Mouse (Mus musculus) stomach, embryonic 16.5 days (tissue): ENCODE results near the gene Irak3. TPM values are rescaled to one million over a fixed set of nuclear protein-coding genes. Genes with fewer than 3 reads are reported as not detected.

Experiments used
- ATAC-seq: fragments of 200-750 bp; cut with Nextera tagmentation; 2 replicates; pipeline ENCODE4 v1.8.0; 2017; ENCODE audit warnings: moderate number of reproducible peaks, moderate TSS enrichment; ENCODE audit not compliant: insufficient read depth, low FRiP score
- H3K27ac ChIP-seq: fragments of 300-500 bp; sonication (generic); 2 replicates; pipeline ENCODE4 v1.5.1; 2014; ENCODE audit warnings: low read length
- H3K27me3 ChIP-seq: fragments of 300-500 bp; sonication (generic); 2 replicates; pipeline ENCODE4 v1.6.1; 2014; ENCODE audit warnings: low read length, control low read depth, mixed read lengths; ENCODE audit not compliant: control insufficient read depth, insufficient read depth
- H3K36me3 ChIP-seq: fragments of 300-500 bp; sonication (generic); 2 replicates; pipeline ENCODE4 v1.6.1; 2014; ENCODE audit warnings: low read length; ENCODE audit not compliant: control insufficient read depth, insufficient read depth
- H3K4me1 ChIP-seq: fragments of 300-500 bp; sonication (generic); 2 replicates; pipeline ENCODE4 v1.6.1; 2014; ENCODE audit warnings: low read length, control low read depth, mixed read lengths; ENCODE audit not compliant: control insufficient read depth, insufficient read depth
- H3K4me2 ChIP-seq: fragments of 300-500 bp; sonication (generic); 2 replicates; pipeline ENCODE4 v1.6.1; 2014; ENCODE audit warnings: low read depth, low read length, mixed read lengths
- H3K4me3 ChIP-seq: fragments of 300-500 bp; sonication (generic); replicated peaks from 2 replicates; pipeline ENCODE4 v1.5.1; 2014; ENCODE audit warnings: mild to moderate bottlenecking, low read length
- H3K9ac ChIP-seq: fragments of 300-500 bp; sonication (generic); 2 replicates; pipeline ENCODE4 v1.6.1; 2014; ENCODE audit warnings: low read length
- H3K9me3 ChIP-seq: fragments of 300-500 bp; sonication (generic); replicated peaks from 2 replicates; pipeline ENCODE4 v1.6.1; 2016; ENCODE audit warnings: low read length, control low read depth; ENCODE audit not compliant: control insufficient read depth
- WGBS: fragments of 180-500 bp; shearing (Covaris S2); extraction: QIAGEN DNeasy Blood & Tissue Kit; methylation state at CpG from one replicate; pipeline ENCODE4 v1.1.7; 2014; 5-methylcytosine and 5-hydroxymethylcytosine counted together
- polyA plus RNA-seq: library from polyadenylated mRNA; unstranded; fragments of >200 nt; fragmentation: Nextera tagmentation; extraction: Ambion mirVana; gene quantifications from 2 replicates; pipeline ENCODE4 v1.2.1, GENCODE M21; 2015

The Irak3 gene
- polyA plus RNA-seq, result 1.1 TPM in 2 replicates

DNA sequence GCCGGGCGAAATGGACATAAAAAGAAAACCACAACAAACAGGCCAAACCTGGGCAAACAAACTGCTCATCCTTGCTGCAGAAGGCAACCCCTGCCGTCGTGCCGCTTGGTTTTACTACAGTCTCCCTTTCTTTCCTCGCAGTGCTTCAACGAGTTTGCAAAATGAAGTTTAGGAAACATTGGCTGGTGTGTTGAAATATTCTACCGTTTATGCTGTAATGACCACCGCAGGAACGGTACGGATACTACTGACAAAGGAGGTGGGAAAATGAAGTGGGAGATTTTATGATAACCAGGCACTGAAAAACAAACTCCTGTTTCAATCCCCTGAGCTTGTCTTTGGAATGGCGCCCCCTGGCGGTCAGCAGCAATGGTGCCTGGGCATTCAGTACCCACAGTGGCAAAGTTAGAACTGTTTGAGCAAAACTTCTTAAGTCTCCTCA lies at the start of gene Irak3:
Irak3 (minus strand) TSS at position 170 of the 442 bp plus-strand sequence.
- 2% methylated on average over 13 of the region's 13 CpGs for WGBS
- no peak for ATAC-seq
- no peaks in the 10 kb centered on the region for H3K9me3 ChIP-seq
- peaks cover 5% of the 10 kb centered on the region; the same call in 1 of the 2 replicates for H3K27me3 ChIP-seq
- H3K4me3 ChIP-seq, result peak within 1 kb of the TSS; percentile 61
- H3K27ac ChIP-seq, result peak within 1 kb of the TSS; percentile 5; the same call in 1 of the 2 replicates
- H3K4me2 ChIP-seq, result peak within 1 kb of the TSS; percentile 76
- H3K9ac ChIP-seq, result peak within 1 kb of the TSS; percentile 68
- no peaks in the 10 kb centered on the region for H3K4me1 ChIP-seq
- H3K36me3 ChIP-seq, result no peaks in the 10 kb centered on the region

DNA sequence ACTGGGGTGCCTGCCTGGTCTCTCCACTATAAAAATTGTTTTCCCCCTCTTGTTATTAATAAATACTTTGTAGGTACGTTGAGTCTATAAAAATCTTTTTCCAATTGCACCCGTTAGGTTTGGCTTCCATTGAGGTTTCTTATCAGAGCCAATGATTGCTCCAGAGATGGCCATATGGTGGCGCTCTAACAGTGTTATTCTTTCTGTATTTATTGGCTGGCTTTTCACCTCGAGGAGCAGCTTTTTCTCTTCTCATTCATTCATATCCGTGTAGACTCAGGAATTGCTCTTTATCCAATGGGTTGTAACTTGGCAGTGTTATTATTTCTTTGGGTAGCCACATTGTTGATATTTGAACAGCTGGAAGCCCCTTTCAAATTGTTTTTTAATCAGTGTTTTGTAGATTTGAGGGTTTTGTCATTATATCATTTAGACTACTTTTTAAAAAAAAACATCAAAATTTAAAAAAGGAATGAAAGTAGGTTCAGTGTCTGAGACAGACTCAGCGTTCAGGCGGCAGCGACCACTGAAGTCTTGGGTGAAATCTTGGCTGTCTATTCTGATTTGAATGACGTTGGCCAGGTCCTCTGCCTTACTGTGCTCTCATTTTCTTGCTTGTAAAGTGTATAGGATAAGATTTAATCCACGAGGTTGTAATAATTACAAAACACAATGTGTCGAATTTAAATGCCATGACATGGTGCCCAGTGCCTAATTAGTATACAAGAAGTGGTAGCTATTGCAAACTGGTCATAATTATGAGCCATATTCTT lies 49.2 kb upstream of the Irak3 start:
- Histone ChIP-seq H3K27ac (no peak overlapping the region), H3K4me1 (no peaks in the 10 kb centered on the region), H3K36me3 (no peaks in the 10 kb centered on the region), H3K4me3 (no peak overlapping the region), H3K9ac (no peak overlapping the region), H3K9me3 (no peaks in the 10 kb centered on the region), H3K4me2 (no peak overlapping the region), H3K27me3 (no peaks in the 10 kb centered on the region)
- no peak for ATAC-seq
- 51% methylated on average over 11 of the region's 11 CpGs for WGBS

DNA sequence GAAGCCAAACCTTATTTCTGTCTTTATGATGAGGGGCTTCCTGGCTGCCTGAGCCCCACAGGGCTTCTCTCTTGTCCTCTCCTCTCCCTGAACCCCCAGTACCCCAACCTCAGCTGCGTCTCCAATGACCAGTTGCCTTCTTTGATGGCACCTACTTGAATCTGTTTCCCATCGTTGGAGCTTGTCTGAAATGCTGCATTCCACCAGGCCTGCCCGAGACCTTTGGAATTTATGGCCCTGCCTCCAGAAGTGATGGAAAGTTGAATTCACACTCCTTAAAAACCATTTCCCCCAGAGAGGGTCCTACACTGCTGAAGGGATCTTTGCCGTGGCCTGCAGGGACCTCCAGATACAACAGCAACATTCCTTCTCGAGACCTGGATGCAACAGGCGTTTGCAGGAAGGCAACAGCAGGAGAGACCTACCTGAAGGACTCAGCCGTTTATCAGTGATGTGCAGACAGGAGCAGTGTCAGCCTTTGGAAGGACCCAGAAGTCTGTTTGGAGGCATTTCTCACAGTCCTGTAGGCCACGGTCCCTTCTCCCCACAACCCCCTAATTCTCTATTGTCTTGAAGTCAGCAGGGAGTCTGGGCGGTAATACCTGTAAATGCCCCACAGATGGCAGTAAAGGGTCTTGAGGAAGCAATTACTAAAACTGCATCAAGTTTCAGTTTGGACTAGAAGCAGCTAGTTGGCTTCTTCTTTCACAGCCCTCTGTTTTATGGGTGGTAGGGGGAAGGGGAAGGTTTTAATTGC lies 45.2 kb upstream of the Irak3 start:
- H3K4me3 ChIP-seq, result no peak overlapping the region
- WGBS, result 37% methylated on average over 9 of the region's 9 CpGs
- H3K9ac ChIP-seq, result no peak overlapping the region
- H3K27me3 ChIP-seq, result no peaks in the 10 kb centered on the region
- no peaks in the 10 kb centered on the region for H3K9me3 ChIP-seq
- H3K36me3 ChIP-seq, result no peaks in the 10 kb centered on the region
- H3K27ac ChIP-seq, result no peak overlapping the region
- H3K4me1 ChIP-seq, result no peaks in the 10 kb centered on the region
- H3K4me2 ChIP-seq, result no peak overlapping the region
- no peak for ATAC-seq

DNA sequence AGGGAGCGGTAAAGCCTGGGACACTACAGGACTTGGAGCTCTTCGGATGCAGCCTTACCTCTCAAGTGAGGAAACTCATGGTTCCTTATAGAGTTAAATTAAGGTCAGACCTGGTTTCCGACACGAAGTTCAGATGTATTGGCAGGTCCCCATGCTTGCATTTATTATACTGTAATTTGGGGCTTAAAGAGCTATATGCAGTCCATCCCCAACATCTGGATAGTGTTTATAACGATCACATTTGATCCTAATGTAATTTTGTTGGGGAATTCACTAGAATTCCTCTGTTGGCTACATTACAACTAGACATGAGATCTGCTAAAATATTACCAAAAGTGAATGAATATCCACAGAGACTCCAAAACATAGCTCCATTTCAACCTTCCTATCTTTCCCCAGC lies 43.8 kb upstream of the Irak3 start:
- Histone ChIP-seq H3K9ac (no peak overlapping the region), H3K9me3 (no peaks in the 10 kb centered on the region), H3K4me2 (no peak overlapping the region), H3K4me1 (no peaks in the 10 kb centered on the region), H3K36me3 (no peaks in the 10 kb centered on the region), H3K27me3 (no peaks in the 10 kb centered on the region), H3K27ac (no peak overlapping the region), H3K4me3 (no peak overlapping the region)
- ATAC-seq, result no peak
- WGBS, result 49% methylated on average over 5 of the region's 5 CpGs

DNA sequence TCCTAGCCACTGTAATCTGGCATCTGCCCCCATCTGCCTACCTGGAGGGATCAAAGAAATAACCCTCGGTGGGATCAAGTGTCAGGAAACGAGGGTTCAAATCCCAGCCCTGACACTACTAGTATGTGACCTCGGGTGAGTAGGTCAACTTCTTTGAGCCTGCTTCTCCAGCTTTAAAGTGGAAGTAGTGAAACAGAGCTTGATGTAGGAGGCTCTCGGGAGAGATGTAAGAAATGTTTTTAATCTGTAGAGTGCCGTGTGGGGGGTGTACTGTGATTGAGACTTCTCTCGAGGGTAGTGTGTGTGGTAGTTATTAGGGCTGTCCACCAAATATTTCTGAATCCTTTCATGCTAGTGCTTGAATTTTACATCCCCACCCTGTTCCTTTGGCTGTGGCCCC lies 40.5 kb upstream of the Irak3 start:
- H3K36me3 ChIP-seq, result no peaks in the 10 kb centered on the region
- H3K9me3 ChIP-seq, result no peaks in the 10 kb centered on the region
- no peaks in the 10 kb centered on the region for H3K27me3 ChIP-seq
- H3K4me3 ChIP-seq, result no peak overlapping the region
- H3K9ac ChIP-seq, result no peak overlapping the region
- 64% methylated on average over 6 of the region's 6 CpGs for WGBS
- no peak overlapping the region for H3K27ac ChIP-seq
- no peak for ATAC-seq
- no peak overlapping the region for H3K4me2 ChIP-seq
- no peaks in the 10 kb centered on the region for H3K4me1 ChIP-seq

DNA sequence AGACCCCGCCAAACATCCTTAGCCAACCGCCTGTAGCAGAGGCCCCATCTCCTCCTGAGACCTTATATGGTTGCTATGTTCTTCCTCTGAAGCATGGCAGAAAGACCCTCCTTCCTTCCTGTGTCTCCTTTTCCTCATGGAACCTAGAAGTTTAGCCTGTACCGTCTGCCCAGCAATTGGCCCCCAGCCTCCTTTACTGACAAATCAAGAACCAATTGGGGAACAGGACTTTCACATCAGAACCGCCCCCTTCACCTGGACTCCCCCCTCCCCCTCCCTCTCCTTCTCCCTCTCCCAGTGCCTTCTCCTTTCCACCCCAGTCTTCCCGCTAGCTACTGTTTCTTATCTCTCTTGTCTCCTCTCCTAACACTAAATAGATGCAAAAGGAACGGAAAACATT lies 37.5 kb upstream of the Irak3 start:
- H3K9ac ChIP-seq, result no peak overlapping the region
- no peaks in the 10 kb centered on the region for H3K9me3 ChIP-seq
- ATAC-seq, result no peak
- H3K4me2 ChIP-seq, result no peak overlapping the region
- H3K27me3 ChIP-seq, result no peaks in the 10 kb centered on the region
- H3K27ac ChIP-seq, result no peak overlapping the region
- H3K4me1 ChIP-seq, result no peaks in the 10 kb centered on the region
- no peaks in the 10 kb centered on the region for H3K36me3 ChIP-seq
- WGBS, result 62% methylated on average over 6 of the region's 6 CpGs
- H3K4me3 ChIP-seq, result no peak overlapping the region

DNA sequence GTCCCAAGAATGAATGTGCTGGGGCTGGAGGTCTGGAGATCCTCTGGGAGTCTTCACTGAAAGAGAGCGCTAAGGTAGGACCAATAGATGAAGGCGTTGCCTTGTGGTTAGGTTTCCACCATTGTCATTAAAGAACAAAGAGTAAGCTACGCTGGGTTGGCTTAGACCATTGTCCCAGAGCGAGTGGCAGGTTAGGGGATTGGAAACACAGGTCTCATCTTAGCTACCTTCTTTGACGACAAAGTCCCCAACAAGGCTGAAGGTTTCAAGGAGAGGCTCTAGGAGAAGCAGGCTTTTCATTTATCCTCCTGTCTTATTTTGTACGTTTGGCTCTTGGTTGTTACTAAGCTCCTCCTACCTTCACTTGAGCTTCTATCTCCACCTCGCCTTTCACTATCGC lies 36.3 kb upstream of the Irak3 start:
- Histone ChIP-seq H3K4me3 (no peak overlapping the region), H3K27me3 (no peaks in the 10 kb centered on the region), H3K9me3 (no peaks in the 10 kb centered on the region), H3K9ac (no peak overlapping the region), H3K4me2 (no peak overlapping the region), H3K36me3 (no peaks in the 10 kb centered on the region), H3K4me1 (no peaks in the 10 kb centered on the region), H3K27ac (no peak overlapping the region)
- ATAC-seq, result no peak
- 90% methylated on average over 8 of the region's 8 CpGs for WGBS

DNA sequence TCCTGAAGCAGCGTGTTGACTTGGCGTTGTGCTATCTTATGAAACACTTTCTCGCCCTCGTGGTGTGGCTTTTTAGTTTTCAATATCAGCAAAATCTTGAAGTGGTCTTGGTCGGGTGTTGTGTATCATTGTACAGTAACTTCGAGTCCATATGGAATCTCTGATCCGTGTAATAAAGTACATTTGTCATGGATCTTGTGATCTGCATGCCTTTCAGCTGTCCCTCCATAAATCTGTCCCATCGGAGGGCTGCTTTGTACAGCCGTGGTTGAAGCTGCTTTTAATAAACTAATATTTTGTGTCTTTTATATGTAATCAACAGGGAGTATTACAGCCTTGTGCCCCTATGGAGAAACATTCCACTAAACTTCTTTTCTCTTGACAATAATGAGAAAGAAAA lies 34.9 kb upstream of the Irak3 start:
- H3K36me3 ChIP-seq, result no peaks in the 10 kb centered on the region
- H3K27ac ChIP-seq, result no peak overlapping the region
- H3K4me2 ChIP-seq, result no peak overlapping the region
- no peak overlapping the region for H3K9ac ChIP-seq
- 64% methylated on average over 9 of the region's 9 CpGs for WGBS
- ATAC-seq, result no peak
- H3K9me3 ChIP-seq, result no peaks in the 10 kb centered on the region
- no peak overlapping the region for H3K4me3 ChIP-seq
- no peaks in the 10 kb centered on the region for H3K27me3 ChIP-seq
- no peaks in the 10 kb centered on the region for H3K4me1 ChIP-seq

DNA sequence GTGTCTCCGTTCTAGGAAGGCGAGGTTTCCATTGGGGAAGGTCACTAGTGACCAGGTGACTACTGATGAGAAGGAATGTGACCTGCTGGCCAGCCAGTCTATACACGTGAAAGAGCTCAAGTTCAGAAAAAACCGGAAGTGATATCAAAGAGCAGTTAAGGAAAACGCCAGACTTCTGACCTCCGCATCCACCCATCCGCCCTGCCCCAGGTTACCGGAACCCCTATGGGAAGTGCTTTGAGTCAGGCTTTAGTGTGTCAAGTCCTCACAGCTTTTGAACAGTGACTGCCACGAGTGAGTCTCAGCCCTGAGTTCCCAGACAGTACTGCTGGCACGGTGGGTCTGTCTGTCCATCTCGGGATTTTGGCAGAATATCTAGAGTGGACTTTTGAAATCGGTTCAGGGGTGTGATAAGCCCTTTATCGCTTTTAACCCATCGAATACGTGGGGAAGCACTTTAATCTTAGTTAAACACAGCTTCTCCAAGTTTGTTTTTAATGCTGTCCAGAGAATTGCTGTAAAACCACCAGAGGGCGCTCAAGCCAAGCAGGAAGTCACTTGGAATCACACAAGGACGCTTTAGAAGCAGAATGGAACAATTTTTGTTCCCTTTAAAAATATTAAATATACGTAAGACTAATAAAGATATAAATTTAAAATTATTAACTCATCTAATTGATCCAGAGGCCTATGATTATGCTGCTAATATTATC lies 31.9 kb upstream of the Irak3 start:
- no peak overlapping the region for H3K27ac ChIP-seq
- no peak overlapping the region for H3K4me3 ChIP-seq
- no peaks in the 10 kb centered on the region for H3K4me1 ChIP-seq
- ATAC-seq, result no peak
- no peaks in the 10 kb centered on the region for H3K9me3 ChIP-seq
- peak overlapping the region; percentile 40; the same call in 1 of the 2 replicates for H3K9ac ChIP-seq
- peak overlapping the region; percentile 41 for H3K4me2 ChIP-seq
- WGBS, result 25% methylated on average over 18 of the region's 18 CpGs
- H3K36me3 ChIP-seq, result 0 out of 2 replicates have a peak, but pooled peaks cover 6% of the 10 kb centered on the region
- H3K27me3 ChIP-seq, result no peaks in the 10 kb centered on the region
